Mouse (Mus musculus) adrenal gland, adult 18-20 months (tissue): Measurements from ENCODE around the gene Ankrd65. TPM values are rescaled to one million over a fixed set of nuclear protein-coding genes. Genes with fewer than 3 reads are reported as not detected.

Source experiments
- DNase-seq, 2 experiments: peaks; one replicate each; pipeline ENCODE4 v3.0.0; 2021 to 2022; ENCODE audit warnings: low spot score in 2 of 2
- microRNA-seq, 2 experiments: library from miRNA; unstranded; fragments of <30 nt; microRNA quantifications; one replicate each; pipeline ENCODE4 v1.2.0; 2021; ENCODE audit warnings: borderline number of aligned reads in 2 of 2
- total RNA-seq, 2 experiments: library from RNA; stranded (reverse); gene quantifications; 1 replicate in 1 of 2; 2 replicates in 1 of 2; pipeline ENCODE4 v1.2.3; 2021

The Ankrd65 gene
- total RNA-seq, 2 experiments from 2014 or later = not detected

DNA sequence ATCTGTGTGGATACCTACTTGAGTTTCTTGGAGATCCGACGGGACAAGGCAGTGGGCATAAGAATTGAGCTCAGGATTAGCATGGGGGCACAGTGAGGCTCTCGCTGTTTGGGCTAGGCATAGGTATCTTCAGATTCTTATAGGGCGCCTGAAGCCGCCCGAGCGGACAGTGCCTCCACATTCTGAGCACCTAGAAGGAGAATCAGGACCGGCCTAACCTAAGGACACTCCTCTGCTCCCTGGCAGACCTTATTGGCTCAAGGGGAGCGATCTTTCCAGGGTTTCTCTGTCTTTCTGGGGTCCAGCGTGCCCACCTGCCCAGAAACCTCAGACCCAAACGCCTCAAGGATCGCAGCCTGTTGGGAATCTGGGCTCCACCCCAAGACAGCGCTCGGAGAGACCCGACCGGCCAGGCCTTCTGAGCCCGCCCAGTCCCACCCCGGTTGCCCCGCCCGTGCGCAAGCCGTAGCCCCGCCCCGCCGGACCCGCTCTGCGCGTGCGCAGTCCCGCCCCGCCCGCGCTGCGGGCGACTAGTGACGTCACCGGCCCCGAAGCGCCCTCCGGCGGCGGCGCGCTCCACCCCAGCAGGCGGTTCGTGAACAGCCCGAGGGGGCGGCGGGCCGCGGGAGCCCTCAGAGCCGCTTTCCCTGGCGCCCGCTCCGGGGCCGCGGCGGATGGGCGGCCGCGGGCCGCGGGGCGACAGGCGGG, 56.8 kb downstream of the Ankrd65 start, which contains the start of gene Dvl1:
Gene Dvl1 (plus strand): TSS at position 532 of the 708 bp plus-strand sequence.
- DNase-seq = peak; percentile 99 to 100

GRCm38 (mm10) chr4:155847591-155848352, 57.5 kb downstream of the Ankrd65 start:
- peak in 1 of 2 experiments; percentile 46 for DNase-seq

DNA sequence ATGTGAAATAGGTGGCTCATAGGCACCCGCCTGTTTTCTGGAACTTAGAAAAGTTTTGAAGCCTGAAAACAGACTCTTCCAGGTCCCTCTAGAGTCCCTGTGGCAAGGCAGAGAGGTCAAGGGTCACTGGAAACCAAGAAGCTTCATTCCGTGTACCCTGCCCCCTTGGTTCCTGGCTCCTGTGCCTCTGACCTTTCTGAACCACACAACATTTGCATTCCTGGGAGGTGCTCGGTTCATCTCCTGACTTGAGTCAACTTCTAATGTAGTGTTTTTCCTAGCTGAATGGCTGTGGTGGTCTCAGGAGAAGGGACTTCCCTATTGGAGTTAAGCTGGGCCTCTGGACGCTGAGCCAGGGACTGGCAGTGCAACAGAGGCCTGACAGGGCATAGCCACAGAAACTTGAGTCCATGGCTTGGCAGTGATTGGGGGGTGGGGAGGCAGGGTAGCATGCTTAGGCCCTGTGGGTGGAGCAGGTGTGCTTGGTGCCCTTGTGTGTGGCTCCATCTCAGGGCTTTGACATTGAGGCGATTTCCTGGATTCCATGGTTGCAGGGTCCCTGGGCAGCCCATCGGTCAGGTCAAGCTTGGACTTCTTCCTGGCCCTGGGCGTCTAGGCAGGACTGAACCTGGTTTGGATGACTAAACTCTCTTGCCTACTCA, 58.3 kb downstream of the Ankrd65 start:
- no peak for DNase-seq

Small RNA genes lying within 50 kb of the gene (microRNA-seq; reads per million reads assigned to microRNA genes)
- gene Gm27743 = 0 reads per million in 2 experiments

Other genes with a start within 250 kb of the Ankrd65 start
- 100 to 1,000 TPM; 160 to 313 TPM for gene Nadk, start 228.1 kb upstream of the Ankrd65 start, total RNA-seq
- gene Slc35e2, start 189.0 kb upstream of the Ankrd65 start, total RNA-seq = 10 to 100 TPM; 28.6 to 35.7 TPM
- 10 to 100 TPM; 56.8 to 62.0 TPM for gene Cdk11b, start 165.6 kb upstream of the Ankrd65 start, total RNA-seq
- not detected for gene Gm10563, start 145.0 kb upstream of the Ankrd65 start, total RNA-seq
- 10 to 100 TPM in 1 of 2 experiments, 1 to 10 TPM in 1; 5.6 to 12.8 TPM for gene Mmp23, start 137.1 kb upstream of the Ankrd65 start, total RNA-seq
- gene Mib2, start 121.2 kb upstream of the Ankrd65 start, total RNA-seq = 10 to 100 TPM; 57.1 to 59.7 TPM
- 10 to 100 TPM; 31.5 to 48.1 TPM for gene Fndc10, start 96.1 kb upstream of the Ankrd65 start, total RNA-seq
- 100 to 1,000 TPM in 1 of 2 experiments, 10 to 100 TPM in 1; 92.0 to 105 TPM for gene Ssu72, start 85.6 kb upstream of the Ankrd65 start, total RNA-seq
- gene Tmem240, start 55.6 kb upstream of the Ankrd65 start, total RNA-seq = under 1 TPM; 0.48 to 0.89 TPM
- gene Atad3a, start 29.3 kb upstream of the Ankrd65 start, total RNA-seq = 10 to 100 TPM; 96.2 to 99.8 TPM
- 10 to 100 TPM in 1 of 2 experiments, 1 to 10 TPM in 1; 3.8 to 12.3 TPM for gene Vwa1, start 15.7 kb upstream of the Ankrd65 start, total RNA-seq
- gene Tmem88b, start 4.6 kb upstream of the Ankrd65 start, total RNA-seq = under 1 TPM; 0.56 to 0.70 TPM
- 100 to 1,000 TPM; 143 to 148 TPM for gene Mrpl20, start 12.4 kb downstream of the Ankrd65 start, total RNA-seq
- gene Ccnl2, start 22.1 kb downstream of the Ankrd65 start, total RNA-seq = 100 to 1,000 TPM; 112 to 146 TPM
- gene Aurkaip1, start 40.8 kb downstream of the Ankrd65 start, total RNA-seq = 100 to 1,000 TPM; 142 to 164 TPM
- 10 to 100 TPM; 40.0 to 43.1 TPM for gene Mxra8, start 49.2 kb downstream of the Ankrd65 start, total RNA-seq
- 10 to 100 TPM; 62.3 to 87.0 TPM for gene Dvl1, start 57.0 kb downstream of the Ankrd65 start, total RNA-seq
- under 1 TPM; 0.27 to 0.42 TPM for gene Tas1r3, start 72.9 kb downstream of the Ankrd65 start, total RNA-seq
- gene Cptp, start 79.0 kb downstream of the Ankrd65 start, total RNA-seq = 10 to 100 TPM; 16.9 to 17.5 TPM
- 10 to 100 TPM; 26.4 to 29.7 TPM for gene Ints11, start 79.1 kb downstream of the Ankrd65 start, total RNA-seq
- gene Pusl1, start 101.3 kb downstream of the Ankrd65 start, total RNA-seq = 10 to 100 TPM; 28.1 to 32.8 TPM
- 10 to 100 TPM; 17.2 to 19.3 TPM for gene Acap3, start 101.4 kb downstream of the Ankrd65 start, total RNA-seq
- gene Ube2j2, start 153.4 kb downstream of the Ankrd65 start, total RNA-seq = 10 to 100 TPM; 75.5 to 85.8 TPM
- gene C1qtnf12, start 171.9 kb downstream of the Ankrd65 start, total RNA-seq = 10 to 100 TPM; 69.5 to 94.3 TPM
- gene B3galt6, start 202.2 kb downstream of the Ankrd65 start, total RNA-seq = 1 to 10 TPM; 5.9 to 6.1 TPM
- gene Sdf4, start 202.4 kb downstream of the Ankrd65 start, total RNA-seq = 100 to 1,000 TPM; 227 to 290 TPM
- gene Tnfrsf4, start 223.4 kb downstream of the Ankrd65 start, total RNA-seq = under 1 TPM; 0.29 to 0.66 TPM
- gene Tnfrsf18, start 235.7 kb downstream of the Ankrd65 start, total RNA-seq = not detected